Mouse (Mus musculus) stomach, postnatal 0 days (tissue): ENCODE measurements around the gene Pld2. TPM values are rescaled to one million over a fixed set of nuclear protein-coding genes. Genes with fewer than 3 reads are reported as not detected.
"Not testable (repeated sequence)": the region's sequence is repeated elsewhere in the genome, so short reads cannot be mapped to it uniquely, and the experiment has no call there.

Experiments used
- ATAC-seq: fragments of 200-750 bp; cut with Nextera tagmentation; 2 replicates; pipeline ENCODE4 v1.8.0; 2017; ENCODE audit not compliant: low FRiP score, low TSS enrichment
- DNase-seq: peaks from one replicate; pipeline ENCODE4 v3.0.0-alpha.2; 2016; ENCODE audit warnings: low spot score
- H3K27ac ChIP-seq: fragments of 300-500 bp; sonication (generic); replicated peaks from 2 replicates; pipeline ENCODE4 v1.5.1; 2014; ENCODE audit warnings: mild to moderate bottlenecking, control low read depth
- H3K27me3 ChIP-seq: fragments of 300-500 bp; sonication (generic); 2 replicates; pipeline ENCODE4 v1.6.1; 2014; ENCODE audit warnings: low read length; ENCODE audit not compliant: control insufficient read depth, insufficient read depth
- H3K36me3 ChIP-seq: fragments of 300-500 bp; sonication (generic); 2 replicates; pipeline ENCODE4 v1.6.1; 2014; ENCODE audit warnings: low read length, mixed read lengths; ENCODE audit not compliant: control insufficient read depth, insufficient read depth
- H3K4me1 ChIP-seq: fragments of 300-500 bp; sonication (generic); replicated peaks from 2 replicates; pipeline ENCODE4 v1.6.1; 2014; ENCODE audit warnings: antibody characterized with exemption; ENCODE audit not compliant: control insufficient read depth, insufficient read depth
- H3K4me2 ChIP-seq: fragments of 300-500 bp; sonication (generic); replicated peaks from 2 replicates; pipeline ENCODE4 v1.6.1; 2014; ENCODE audit warnings: low read depth, mild to moderate bottlenecking, control low read depth, moderate library complexity
- H3K4me3 ChIP-seq: fragments of 300-500 bp; sonication (generic); 2 replicates; pipeline ENCODE4 v1.5.1; 2014; ENCODE audit warnings: low read depth, low read length, control low read depth
- H3K9ac ChIP-seq: fragments of 300-500 bp; sonication (generic); 2 replicates; pipeline ENCODE4 v1.6.1; 2014; ENCODE audit warnings: mild to moderate bottlenecking, low read length, control low read depth, mixed read lengths
- H3K9me3 ChIP-seq: fragments of 300-500 bp; sonication (generic); 2 replicates; pipeline ENCODE4 v1.6.1; 2016; ENCODE audit warnings: low read length; ENCODE audit not compliant: control insufficient read depth
- CTCF ChIP-seq: IDR thresholded peaks from 2 replicates; pipeline ENCODE4 v1.5.1; 2016; ENCODE audit warnings: antibody characterized with exemption, low read depth, mild to moderate bottlenecking, moderate library complexity
- EP300 ChIP-seq: optimal IDR thresholded peaks from 2 replicates; pipeline ENCODE3; 2016; ENCODE audit warnings: antibody characterized with exemption
- WGBS: fragments of 180-500 bp; shearing (Covaris S2); extraction: QIAGEN DNeasy Blood & Tissue Kit; methylation state at CpG from one replicate; pipeline ENCODE4 v1.1.7; 2014; 5-methylcytosine and 5-hydroxymethylcytosine counted together
- polyA plus RNA-seq: library from polyadenylated mRNA; unstranded; fragments of >200 nt; fragmentation: Nextera tagmentation; extraction: Ambion mirVana; gene quantifications from 2 replicates; pipeline ENCODE4 v1.2.1, GENCODE M21; 2015

The Pld2 gene
- polyA plus RNA-seq, 1 experiment from 2014 or later = 16.2 TPM

- ATAC-seq = peak; percentile 54
- H3K27me3 ChIP-seq = no peaks in the 10 kb centered on the region
- peak overlapping the region; percentile 85 for H3K27ac ChIP-seq
- H3K4me2 ChIP-seq = peak overlapping the region; percentile 57
- 17% methylated on average over 40 of the region's 41 CpGs for WGBS
- TF ChIP-seq CTCF (peak; percentile 52), EP300 (no peak)
- H3K4me1 ChIP-seq = no peaks in the 10 kb centered on the region
- peak; percentile 29 for DNase-seq
- H3K36me3 ChIP-seq = no peaks in the 10 kb centered on the region
- H3K9me3 ChIP-seq = no peaks in the 10 kb centered on the region
- H3K4me3 ChIP-seq = peak overlapping the region; percentile 37
- peak overlapping the region; percentile 70 for H3K9ac ChIP-seq
These were observed 19.6 kb upstream of the Pld2 start for GRCm38 (mm10) chr11:70520178-70520769.

- not testable (repeated sequence) for H3K4me1 ChIP-seq, DNase-seq, H3K27ac ChIP-seq, H3K9me3 ChIP-seq, H3K4me3 ChIP-seq, ATAC-seq, H3K36me3 ChIP-seq, H3K27me3 ChIP-seq, H3K4me2 ChIP-seq, H3K9ac ChIP-seq
- 85% methylated on average over 8 of the region's 8 CpGs for WGBS
- TF ChIP-seq CTCF = peak; percentile 20
These were observed 16.4 kb upstream of the Pld2 start for GRCm38 (mm10) chr11:70523306-70523989.

DNA sequence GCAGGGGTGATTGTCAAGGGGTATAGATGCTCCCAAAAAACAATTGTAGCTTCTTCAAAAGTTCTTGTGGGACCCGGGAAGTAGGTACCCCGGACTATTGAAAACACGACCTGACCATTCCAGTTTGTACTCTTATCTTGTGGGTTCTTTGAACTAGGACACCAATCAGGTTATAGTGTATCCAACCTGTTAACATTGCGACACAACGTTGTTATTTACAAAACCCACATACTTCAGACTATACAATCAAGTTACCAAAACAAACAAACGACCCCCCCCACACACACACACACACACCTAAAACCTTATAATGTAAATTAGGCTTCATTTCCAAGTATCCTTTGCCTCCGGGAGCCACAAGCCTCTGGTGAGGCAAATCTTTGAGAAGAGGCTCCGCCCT is 15.1 kb upstream of the Pld2 start:
- H3K36me3 ChIP-seq = peaks cover 9% of the 10 kb centered on the region; the same call in 1 of the 2 replicates
- no peaks in the 10 kb centered on the region for H3K4me1 ChIP-seq
- H3K4me2 ChIP-seq = peak overlapping the region; percentile 44
- ATAC-seq (peak; percentile 29), DNase-seq (no peak)
- no peak overlapping the region for H3K9ac ChIP-seq
- H3K27me3 ChIP-seq = no peaks in the 10 kb centered on the region
- peak overlapping the region; percentile 27 for H3K4me3 ChIP-seq
- 3% methylated on average over 8 of the region's 8 CpGs for WGBS
- H3K27ac ChIP-seq = no peak overlapping the region
- TF ChIP-seq EP300 (no peak), CTCF (no peak)
- H3K9me3 ChIP-seq = no peaks in the 10 kb centered on the region

DNA sequence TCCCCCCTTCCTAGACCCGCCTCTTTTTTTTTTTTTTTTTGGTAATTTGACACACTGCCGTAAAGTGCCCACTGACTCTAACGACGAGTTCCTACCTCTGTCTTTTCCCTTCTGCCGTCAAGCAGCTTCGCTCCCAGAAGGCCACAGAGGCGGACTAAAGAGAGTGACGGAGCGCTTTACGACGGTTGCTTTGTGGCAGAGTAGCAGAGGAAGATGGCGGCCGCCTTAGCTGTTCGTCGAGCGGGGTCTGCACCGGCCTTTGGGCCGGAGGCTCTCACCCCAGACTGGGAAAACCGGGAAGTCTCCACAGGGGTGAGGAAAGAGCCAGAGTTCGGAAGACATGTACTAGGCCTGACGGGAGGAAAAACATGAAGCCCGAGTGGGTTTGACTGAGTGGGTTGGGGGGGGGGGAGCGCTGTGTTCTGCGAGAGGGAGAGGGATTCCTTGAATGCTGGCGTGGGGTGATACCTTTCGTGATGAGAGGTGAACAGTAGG is 14.6 kb upstream of the Pld2 start, which contains the start of gene Psmb6:
Gene Psmb6 (plus strand): TSS at position 184 of the 495 bp plus-strand sequence.
- DNase-seq = peak; percentile 91
- Histone ChIP-seq H3K4me1 (no peaks in the 10 kb centered on the region), H3K27ac (no peak within 1 kb of the TSS)

DNA sequence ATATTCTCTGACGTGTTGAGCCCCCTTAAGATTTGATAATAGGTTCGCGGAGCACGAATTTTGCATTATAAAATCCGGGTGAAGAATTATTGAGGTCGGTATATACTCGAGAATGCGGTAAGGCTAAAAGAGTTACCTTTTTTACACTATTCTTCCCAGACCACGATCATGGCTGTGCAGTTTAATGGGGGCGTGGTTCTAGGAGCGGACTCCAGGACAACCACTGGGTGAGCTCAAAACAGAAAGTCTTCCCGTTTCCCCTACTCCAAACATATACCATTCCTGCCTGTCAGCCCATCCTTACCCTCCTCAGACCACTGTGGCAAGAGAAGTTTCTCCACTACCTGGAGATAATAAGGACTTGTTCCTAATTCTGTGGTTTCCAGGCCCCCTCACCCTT is 14.1 kb upstream of the Pld2 start:
- Histone ChIP-seq H3K4me1 (no peaks in the 10 kb centered on the region), H3K36me3 (peaks cover 9% of the 10 kb centered on the region; the same call in 1 of the 2 replicates), H3K27me3 (no peaks in the 10 kb centered on the region), H3K4me3 (peak overlapping the region; percentile 68), H3K9me3 (no peaks in the 10 kb centered on the region), H3K4me2 (peak overlapping the region; percentile 64), H3K9ac (peak overlapping the region; percentile 73), H3K27ac (no peak overlapping the region)
- ATAC-seq (peak; percentile 55), DNase-seq (no peak)
- 1% methylated on average over 12 of the region's 12 CpGs for WGBS
- no peak for TF ChIP-seq EP300
- TF ChIP-seq CTCF = no peak

More for the DNA sequence above, 14.6 kb upstream of the Pld2 start, which contains the start of gene Psmb6:
- Histone ChIP-seq H3K36me3 (peaks cover 9% of the 10 kb centered on the region; the same call in 1 of the 2 replicates), H3K27me3 (no peaks in the 10 kb centered on the region), H3K4me2 (peak within 1 kb of the TSS; percentile 64), H3K4me3 (peak within 1 kb of the TSS; percentile 68), H3K9ac (peak within 1 kb of the TSS; percentile 73), H3K9me3 (no peaks in the 10 kb centered on the region)
- peak; percentile 93 for ATAC-seq
- no peak for TF ChIP-seq EP300
- TF ChIP-seq CTCF = no peak
- under 1% methylated on average over 25 of the region's 26 CpGs for WGBS
